Mouse (Mus musculus) myocyte (in vitro differentiated cells): ENCODE measurements around the gene Cmtm3.
"Not testable (repeated sequence)": the region's sequence is repeated elsewhere in the genome, so short reads cannot be mapped to it uniquely, and the experiment has no call there.

Source experiments
- E2F4 ChIP-seq: IDR thresholded peaks from one replicate; pipeline ENCODE4 v1.6.1; 2011; ENCODE audit warnings: mild to moderate bottlenecking, control low read depth, moderate library complexity; ENCODE audit not compliant: insufficient read depth
- MAX ChIP-seq: IDR thresholded peaks from one replicate; pipeline ENCODE4 v1.6.1; 2011; ENCODE audit warnings: low read depth, mild to moderate bottlenecking, control low read depth
- MYOG ChIP-seq, 3 experiments: IDR thresholded peaks; one replicate each; pipeline ENCODE4 v1.6.1; 2011; ENCODE audit warnings: control low read depth in 2 of 3, low read depth in 2 of 3, mild to moderate bottlenecking in 2 of 3; ENCODE audit not compliant: insufficient read length in 2 of 3, control insufficient read depth in 1 of 3, insufficient read depth in 1 of 3
- POLR2A ChIP-seq: IDR thresholded peaks from one replicate; pipeline ENCODE4 v1.6.1; 2011; ENCODE audit warnings: low read depth, mild to moderate bottlenecking, control low read depth, moderate library complexity; ENCODE audit not compliant: insufficient read length
- POLR2AphosphoS2 ChIP-seq: IDR thresholded peaks from one replicate; pipeline ENCODE4 v1.6.1; 2011; ENCODE audit warnings: low read depth, control low read depth; ENCODE audit not compliant: insufficient read length
- REST ChIP-seq: IDR thresholded peaks from one replicate; pipeline ENCODE4 v1.6.1; 2011; ENCODE audit warnings: mild to moderate bottlenecking, control low read depth, moderate library complexity; ENCODE audit not compliant: insufficient read depth, insufficient read length
- SRF ChIP-seq: IDR thresholded peaks from one replicate; pipeline ENCODE4 v1.6.1; 2011; ENCODE audit warnings: low read depth; ENCODE audit not compliant: control insufficient read depth, insufficient read length
- TCF12 ChIP-seq: IDR thresholded peaks from one replicate; pipeline ENCODE4 v1.6.1; 2011; ENCODE audit warnings: mild to moderate bottlenecking, control low read depth; ENCODE audit not compliant: poor library complexity, insufficient read depth, severe bottlenecking
- USF1 ChIP-seq: IDR thresholded peaks from one replicate; pipeline ENCODE4 v1.6.1; 2011; ENCODE audit warnings: low read depth, mild to moderate bottlenecking, control low read depth, moderate library complexity

DNA sequence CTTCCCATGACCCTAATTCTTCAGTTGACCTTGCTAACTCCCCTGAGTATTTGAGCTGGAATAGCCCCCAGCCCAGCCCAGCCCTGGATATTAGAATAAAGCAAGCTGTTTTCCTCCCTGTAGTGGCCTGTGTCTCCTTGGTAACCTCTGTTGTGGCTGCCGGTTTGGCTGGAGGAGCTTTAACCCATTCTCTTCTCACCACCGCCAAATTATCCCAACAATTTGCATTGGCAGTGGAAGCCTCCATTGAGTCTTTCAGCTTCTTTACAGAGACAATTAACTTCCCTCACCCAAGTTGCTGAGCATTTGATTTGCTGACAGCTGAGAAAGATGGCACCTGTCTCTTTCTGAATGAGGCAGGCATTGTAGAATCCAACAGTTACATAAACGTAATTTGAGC, 37.6 kb upstream of the Cmtm3 start:
- not testable (repeated sequence) for TF ChIP-seq POLR2A; POLR2AphosphoS2; SRF; TCF12; USF1; E2F4; MYOG (IDR thresholded peaks at IDR 0.05; ENCODE audit: control insufficient read depth in 1 of 3, insufficient read depth in 1 of 3, insufficient read length in 2 of 3, low read depth in 2 of 3); MAX; REST
